Mouse (Mus musculus): Measurements from ENCODE around the gene Pacs1.
"Not testable (repeated sequence)": the region's sequence is repeated elsewhere in the genome, so short reads cannot be mapped to it uniquely, and the experiment has no call there.

Gene Pacs1

GRCm38 (mm10) chr19:5151741-5152140 lies 121.2 kb downstream of the Pacs1 start:
- no peak for DNase-seq (ENCODE audit: low spot score in 2 of 2)

- peak; percentile 12 to 55 for DNase-seq (ENCODE audit: low spot score in 2 of 2)
Measured at GRCm38 (mm10) chr19:5151331-5151730, 121.6 kb downstream of the Pacs1 start.

GRCm38 (mm10) chr19:5150358-5150757 lies 122.6 kb downstream of the Pacs1 start:
- DNase-seq (ENCODE audit: low spot score in 2 of 2) = no peak

- not testable (repeated sequence) for DNase-seq (ENCODE audit: low spot score in 2 of 2)
Measured at GRCm38 (mm10) chr19:5149041-5149440, 123.9 kb downstream of the Pacs1 start.

GRCm38 (mm10) chr19:5139640-5140039 lies 133.3 kb downstream of the Pacs1 start:
- DNase-seq (ENCODE audit: low spot score in 2 of 2) = peak in 1 of 2 experiments; percentile 47

GRCm38 (mm10) chr19:5131237-5131636 lies 141.7 kb downstream of the Pacs1 start:
- no peak for DNase-seq (ENCODE audit: low spot score in 2 of 2)

- no peak for DNase-seq (ENCODE audit: low spot score in 2 of 2)
Measured at GRCm38 (mm10) chr19:5129770-5130169, 143.1 kb downstream of the Pacs1 start.

GRCm38 (mm10) chr19:5124055-5124614 lies 148.8 kb downstream of the Pacs1 start:
- no peak for DNase-seq (ENCODE audit: low spot score in 2 of 2)

- DNase-seq (ENCODE audit: low spot score in 2 of 2) = no peak
Measured at GRCm38 (mm10) chr19:5123241-5123640, 149.7 kb downstream of the Pacs1 start.

GRCm38 (mm10) chr19:5122492-5122891 lies 150.4 kb downstream of the Pacs1 start:
- no peak for DNase-seq (ENCODE audit: low spot score in 2 of 2)

- no peak for DNase-seq (ENCODE audit: low spot score in 2 of 2)
Measured at GRCm38 (mm10) chr19:5118384-5118698, 154.6 kb downstream of the Pacs1 start, which contains the start of gene Klc2. Gene Klc2 (minus strand): TSS chr19:5118560.

GRCm38 (mm10) chr19:5117494-5118383 lies 155.2 kb downstream of the Pacs1 start:
- peak; percentile 61 to 76 for DNase-seq (ENCODE audit: low spot score in 2 of 2)

- no peak for DNase-seq (ENCODE audit: low spot score in 2 of 2)
Measured at GRCm38 (mm10) chr19:5113783-5114182, 159.1 kb downstream of the Pacs1 start.

- DNase-seq (ENCODE audit: low spot score in 2 of 2) = peak in 1 of 2 experiments; percentile 46
Measured at GRCm38 (mm10) chr19:5109659-5110453, 163.1 kb downstream of the Pacs1 start.

GRCm38 (mm10) chr19:5108702-5109101 lies 164.2 kb downstream of the Pacs1 start:
- no peak for DNase-seq (ENCODE audit: low spot score in 2 of 2)

- no peak for DNase-seq (ENCODE audit: low spot score in 2 of 2)
Measured at GRCm38 (mm10) chr19:5108271-5108575, 164.7 kb downstream of the Pacs1 start.

GRCm38 (mm10) chr19:5107556-5108270 lies 165.2 kb downstream of the Pacs1 start:
- no peak for DNase-seq (ENCODE audit: low spot score in 2 of 2)

- peak; percentile 97 to 98 for DNase-seq (ENCODE audit: low spot score in 2 of 2)
Measured at GRCm38 (mm10) chr19:5106731-5107191, 166.2 kb downstream of the Pacs1 start, which contains the start of gene Rab1b. Gene Rab1b (minus strand): TSS chr19:5107072.

GRCm38 (mm10) chr19:5106074-5106473 lies 166.8 kb downstream of the Pacs1 start:
- peak in 1 of 2 experiments; percentile 26 for DNase-seq (ENCODE audit: low spot score in 2 of 2)

GRCm38 (mm10) chr19:5098363-5099143 lies 174.4 kb downstream of the Pacs1 start, which contains the start of gene Cnih2:
Gene Cnih2 (minus strand): TSS chr19:5098521.
- peak in 1 of 2 experiments; percentile 62 for DNase-seq (ENCODE audit: low spot score in 2 of 2)

Measured in thymus, postnatal 10 days (tissue).